10 mouse cellular contexts compared by ENCODE assay signal in genomic region chr11:95913959-95914566, GRCm38 (mm10). TPM values are rescaled to one million over a fixed set of nuclear protein-coding genes. Genes with fewer than 3 reads are reported as not detected.
A peak's percentile ranks its signal among the peaks of the same experiment; 100 is the strongest.
DNase-seq lines count a peak whose midpoint lies in the region; ATAC-seq and TF ChIP-seq lines count a peak whose summit lies in the region.
"Had no signal": no experiment of that assay in that cellular context is flagged by ENCODE, and none has a peak within 500 bp of the region (broad histone marks: within the 10 kb centered on the region; RNA-seq: fewer than 3 reads in every experiment).

No protein-coding gene starts in this region.

- H3K4me3 ChIP-seq in CH12.LX (replicated peaks in 1 of 3; ENCODE audit: low read depth in 2 of 3, low read length in 2 of 3, poor library complexity in 1 of 3) = no peak overlapping the region
- H3K4me3 ChIP-seq in ES-E14 (ENCODE audit: insufficient read depth in 1 of 2, low read depth in 1 of 2, low read length in 2 of 2, poor library complexity in 1 of 2, severe bottlenecking in 1 of 2) = peak overlapping the region; percentile 55 to 69
- H3K4me3 ChIP-seq in forebrain, postnatal 0 days (ENCODE audit: low read depth, low read length) = 0 out of 2 replicates have a peak overlapping the region, but pooled peaks have one; percentile 16
- H3K4me3 ChIP-seq in midbrain, embryonic 11.5 days (ENCODE audit: low read depth, low read length) = no peak overlapping the region

- 0 out of 4 replicates have a peak, but pooled peaks cover 0 to 4% of the 10 kb centered on the region in 2 experiments for H3K4me1 ChIP-seq in CH12.LX (ENCODE audit: control insufficient read depth in 1 of 2, insufficient read depth in 2 of 2)
- H3K4me1 ChIP-seq in ES-E14 (ENCODE audit: control insufficient read depth in 2 of 2, insufficient read depth in 2 of 2, low read length in 2 of 2, poor library complexity in 1 of 2) = peaks cover 0 to 9% of the 10 kb centered on the region in 2 experiments; a peak in 1 of 4 replicates
- peaks cover 4% of the 10 kb centered on the region; the same call in 1 of the 2 replicates for H3K4me1 ChIP-seq in forebrain, postnatal 0 days (ENCODE audit: insufficient read depth)
- peaks cover 7% of the 10 kb centered on the region for H3K4me1 ChIP-seq in midbrain, embryonic 11.5 days (ENCODE audit: control insufficient read depth, insufficient read depth, low read length)

- 0 out of 2 replicates have a peak overlapping the region, but pooled peaks have one; percentile 27 for H3K4me2 ChIP-seq in CH12.LX (ENCODE audit: insufficient read depth, low read depth, poor library complexity, severe bottlenecking)
- peak overlapping the region; percentile 29; the same call in 1 of the 2 replicates for H3K4me2 ChIP-seq in forebrain, postnatal 0 days (ENCODE audit: low read depth)
- H3K4me2 ChIP-seq in midbrain, embryonic 11.5 days = peak overlapping the region; percentile 35

- DNase-seq in CH12.LX (ENCODE audit: extremely low read depth) (no peak), ES-E14 (ENCODE audit: low read depth, low spot score) (no peak)
- no peak for DNase-seq in forebrain, postnatal 0 days
- DNase-seq in midbrain, embryonic 11.5 days (ENCODE audit: low spot score, missing footprints) = no peak
- DNase-seq in adrenal gland, postnatal 10 days = no peak
- no peak for DNase-seq in thymus, adult 18-20 months
- no peak for DNase-seq in kidney, adult 11 months
- DNase-seq: gastrocnemius, postnatal 10 days had no signal

- H3K36me3 ChIP-seq in CH12.LX (replicated peaks in 1 of 2; ENCODE audit: control insufficient read depth in 1 of 2, insufficient read depth in 1 of 2, low read length in 1 of 2) (no peaks in the 10 kb centered on the region), ES-E14 (ENCODE audit: control insufficient read depth, insufficient read depth, low read length, poor library complexity, severe bottlenecking) (no peaks in the 10 kb centered on the region)
- H3K36me3 ChIP-seq in forebrain, postnatal 0 days (ENCODE audit: insufficient read depth) = no peaks in the 10 kb centered on the region
- no peaks in the 10 kb centered on the region for H3K36me3 ChIP-seq in midbrain, embryonic 11.5 days (ENCODE audit: control insufficient read depth, insufficient read depth, low read length)

- in situ Hi-C loops in CH12.LX (cut with MboI; ENCODE audit: low pct_ligation_motif_present, low pct_unique_long_range_greater_than_20kb, low sequenced_read_pairs) (no loop called here), ES-E14 (cut with MboI; ENCODE audit: low sequenced_read_pairs in 2 of 2, unreplicated experiment in 2 of 2) (no loop called here)

- no peaks in the 10 kb centered on the region for H3K79me2 ChIP-seq in CH12.LX (replicated peaks; ENCODE audit: control insufficient read depth, extremely low read depth, insufficient read depth, poor library complexity, severe bottlenecking)

- TF ChIP-seq RAD21 in CH12.LX (IDR thresholded peaks at IDR 0.05; ENCODE audit: low read depth, low read length) = no peak

- H3K9ac ChIP-seq in CH12.LX (ENCODE audit: insufficient read depth, low read depth) (no peak overlapping the region), ES-E14 (ENCODE audit: insufficient read depth, low read depth, low read length, poor library complexity, severe bottlenecking) (peak overlapping the region; percentile 5)
- no peak overlapping the region for H3K9ac ChIP-seq in forebrain, postnatal 0 days
- H3K9ac ChIP-seq in midbrain, embryonic 11.5 days (ENCODE audit: low read length) = no peak overlapping the region

- peaks cover 79% of the 10 kb centered on the region for H3K27me3 ChIP-seq in CH12.LX (replicated peaks)
- H3K27me3 ChIP-seq in forebrain, postnatal 0 days (ENCODE audit: insufficient read depth, low read length) = peaks cover 69% of the 10 kb centered on the region
- H3K27me3 ChIP-seq in midbrain, embryonic 11.5 days (ENCODE audit: control insufficient read depth, insufficient read depth, low read length) = peaks cover 61% of the 10 kb centered on the region

- H3K27ac ChIP-seq in CH12.LX (ENCODE audit: insufficient read depth, low read depth) (no peak overlapping the region), ES-E14 (ENCODE audit: insufficient read depth, low read depth, low read length, poor library complexity, severe bottlenecking) (no peak overlapping the region)
- H3K27ac ChIP-seq in forebrain, postnatal 0 days (ENCODE audit: low read depth, low read length) = no peak overlapping the region
- H3K27ac ChIP-seq in midbrain, embryonic 11.5 days (ENCODE audit: low read depth, low read length) = no peak overlapping the region

- no peak for ATAC-seq in forebrain, postnatal 0 days
- ATAC-seq in midbrain, embryonic 11.5 days (ENCODE audit: low FRiP score) = no peak

- H3K9me3 ChIP-seq in CH12.LX (replicated peaks; ENCODE audit: low read length) (no peaks in the 10 kb centered on the region), ES-E14 (ENCODE audit: control insufficient read depth, insufficient read depth, low read depth, low read length) (no peaks in the 10 kb centered on the region)
- no peaks in the 10 kb centered on the region for H3K9me3 ChIP-seq in forebrain, postnatal 0 days (ENCODE audit: low read length)
- H3K9me3 ChIP-seq in midbrain, embryonic 11.5 days (ENCODE audit: control insufficient read depth, low read length) = no peaks in the 10 kb centered on the region

- no peak for TF ChIP-seq CTCF in CH12.LX (conservative IDR thresholded peaks at IDR 0.05 in 1 of 2, IDR thresholded peaks at IDR 0.05 in 1 of 2; ENCODE audit: low read depth in 2 of 2, low read length in 2 of 2)
- no peak for TF ChIP-seq CTCF in forebrain, postnatal 0 days (IDR thresholded peaks at IDR 0.05; ENCODE audit: low read depth)

- dilution Hi-C loops in CH12.LX (cut with MboI; ENCODE audit: extremely low pct_ligation_motif_present, extremely low pct_unique_long_range_greater_than_20kb, low sequenced_read_pairs) = no loop called here

- TF ChIP-seq EP300 in CH12.LX (IDR thresholded peaks at IDR 0.05; ENCODE audit: low read length) = no peak

- 7% methylated on average over 14 of the region's 14 CpGs for WGBS in forebrain, postnatal 0 days
- WGBS in midbrain, embryonic 11.5 days = 2% methylated on average over 14 of the region's 14 CpGs

- TF ChIP-seq POLR2A in CH12.LX (IDR thresholded peaks at IDR 0.05; ENCODE audit: low read depth, low read length) = no peak

TF ChIP-seq in CH12.LX, 34 proteins besides CTCF, POLR2A, EP300 and RAD21:
- TF ChIP-seq MXI1 (IDR thresholded peaks at IDR 0.05; ENCODE audit: low read depth, low read length) = no peak
- no peak for TF ChIP-seq ZC3H11A (IDR thresholded peaks at IDR 0.05; ENCODE audit: low read depth, low read length)
- TF ChIP-seq ZMIZ1 (IDR thresholded peaks at IDR 0.05; ENCODE audit: low read depth, low read length) = no peak
- no peak for TF ChIP-seq JUN (IDR thresholded peaks at IDR 0.05; ENCODE audit: insufficient read depth, low read depth, low read length)
- TF ChIP-seq MAX (IDR thresholded peaks at IDR 0.05; ENCODE audit: low read length) = no peak
- TF ChIP-seq SMC3 (IDR thresholded peaks at IDR 0.05; ENCODE audit: low read depth, low read length) = no peak
- TF ChIP-seq TBP (conservative IDR thresholded peaks at IDR 0.05; ENCODE audit: low read depth, low read length) = no peak
- TF ChIP-seq IRF4 (IDR thresholded peaks at IDR 0.05; ENCODE audit: low read depth, low read length) = no peak
- TF ChIP-seq ZNF384 (IDR thresholded peaks at IDR 0.05; ENCODE audit: low read depth, low read length) = no peak
- TF ChIP-seq PAX5 (IDR thresholded peaks at IDR 0.05; ENCODE audit: low read length) = no peak
- no peak for TF ChIP-seq E2F4 (IDR thresholded peaks at IDR 0.05; ENCODE audit: insufficient replicate concordance, low read depth, low read length)
- no peak for TF ChIP-seq USF1 (IDR thresholded peaks at IDR 0.05; ENCODE audit: low read depth, low read length)
- no peak for TF ChIP-seq SIN3A (IDR thresholded peaks at IDR 0.05; ENCODE audit: low read length)
- no peak for TF ChIP-seq NELFE (IDR thresholded peaks at IDR 0.05; ENCODE audit: low read depth, low read length)
- TF ChIP-seq HCFC1 (IDR thresholded peaks at IDR 0.05; ENCODE audit: low read depth, low read length) = no peak
- TF ChIP-seq MAFK (IDR thresholded peaks at IDR 0.05; ENCODE audit: insufficient replicate concordance, low read length) = no peak
TF ChIP-seq in CH12.LX: peak in this region for 0.

TF ChIP-seq in ES-E14, 5 proteins besides CTCF, POLR2A, EP300 and RAD21:
- TF ChIP-seq ZNF384 (IDR thresholded peaks at IDR 0.05; ENCODE audit: low read depth, low read length) = no peak
- TF ChIP-seq ZC3H11A (IDR thresholded peaks at IDR 0.05; ENCODE audit: borderline replicate concordance, low read depth, low read length) = no peak
- no peak for TF ChIP-seq MAFK (IDR thresholded peaks at IDR 0.05; ENCODE audit: insufficient read depth, low read depth, low read length)
- TF ChIP-seq CHD2 (IDR thresholded peaks at IDR 0.05; ENCODE audit: low read depth, low read length) = no peak
- no peak for TF ChIP-seq HCFC1 (IDR thresholded peaks at IDR 0.05; ENCODE audit: borderline replicate concordance, insufficient read depth, low read length)

RNA-seq across cellular contexts. Expression of gene B4galnt2, which starts 0.6 kb away (rescaled TPM):
- total RNA-seq in CH12.LX (2012; rRNA removed) = 0.25 and 0.34 TPM in 2 replicates
- total RNA-seq in CH12.LX (2014; rRNA removed) = 0.42 and 0.53 TPM in 2 replicates
- 1.9 and 2.0 TPM in 2 replicates for polyA plus RNA-seq in CH12.LX (2012; ENCODE audit: insufficient read length, low read depth)
- total RNA-seq in ES-E14 (2012; rRNA removed) = 1.5 and 2.3 TPM in 2 replicates
- not detected in 2 replicates for total RNA-seq in forebrain, postnatal 0 days (2014; rRNA removed)
- not detected in 2 replicates for polyA plus RNA-seq in forebrain, postnatal 0 days (2015; fragmentation: Nextera tagmentation; extraction: Ambion mirVana)
- polyA plus RNA-seq in midbrain, embryonic 11.5 days (2014; fragmentation: Nextera tagmentation; extraction: Ambion mirVana) = 0.08 TPM in 1 of 2 replicates, not detected in the other
- not detected for total RNA-seq in adrenal gland, postnatal 10 days (2021)
- total RNA-seq: gastrocnemius, postnatal 10 days; megakaryocyte-erythroid progenitor cell, adult 5-6 weeks had no signal
- polyA plus RNA-seq: urinary bladder, adult 2 months had no signal

Comparison
In these comparisons a context has a peak if more than half of its experiments do, and no peak if none do; other contexts are left out.
1. H3K4me3 ChIP-seq: peak in ES-E14 (2 of 2) and forebrain, postnatal 0 days (single experiment); none in CH12.LX (0 of 3) and midbrain, embryonic 11.5 days (single experiment).
2. Peak in every context shown above with its lines, with median percentiles within 50 percentile points of each other: H3K4me2 ChIP-seq.